Mouse (Mus musculus): Measurements from ENCODE around the gene Sez6l2.

Sez6l2 gene

GRCm38 (mm10) chr7:126961095-126961494, 10.7 kb downstream of the Sez6l2 start:
- DNase-seq (ENCODE audit: low read depth): no peak

GRCm38 (mm10) chr7:126961965-126962364, 11.6 kb downstream of the Sez6l2 start:
- no peak for DNase-seq (ENCODE audit: low read depth)

- DNase-seq (ENCODE audit: low read depth): no peak
These were observed 13.4 kb downstream of the Sez6l2 start for GRCm38 (mm10) chr7:126963548-126964286.

GRCm38 (mm10) chr7:126965568-126965967, 15.2 kb downstream of the Sez6l2 start:
- DNase-seq (ENCODE audit: low read depth): no peak

GRCm38 (mm10) chr7:126967361-126967760, 17.0 kb downstream of the Sez6l2 start:
- no peak for DNase-seq (ENCODE audit: low read depth)

- no peak for DNase-seq (ENCODE audit: low read depth)
These were observed 25.1 kb downstream of the Sez6l2 start for GRCm38 (mm10) chr7:126975493-126975892.

- no peak for DNase-seq (ENCODE audit: low read depth)
These were observed 25.4 kb downstream of the Sez6l2 start, which contains the start of gene Cdipt for GRCm38 (mm10) chr7:126975893-126975949. Cdipt (plus strand) TSS chr7:126975914.

- peak; percentile 96 for DNase-seq (ENCODE audit: low read depth)
These were observed 25.8 kb downstream of the Sez6l2 start, which contains the start of gene Cdiptos for GRCm38 (mm10) chr7:126975950-126976866. Cdiptos (minus strand) TSS chr7:126976098.

GRCm38 (mm10) chr7:126976878-126977459, 26.6 kb downstream of the Sez6l2 start:
- peak; percentile 28 for DNase-seq (ENCODE audit: low read depth)

- no peak for DNase-seq (ENCODE audit: low read depth)
These were observed 28.5 kb downstream of the Sez6l2 start for GRCm38 (mm10) chr7:126978841-126979240.

GRCm38 (mm10) chr7:126981601-126982000, 31.2 kb downstream of the Sez6l2 start:
- no peak for DNase-seq (ENCODE audit: low read depth)

GRCm38 (mm10) chr7:126982054-126982453, 31.7 kb downstream of the Sez6l2 start:
- DNase-seq (ENCODE audit: low read depth): no peak

- DNase-seq (ENCODE audit: low read depth): no peak
These were observed 32.8 kb downstream of the Sez6l2 start for GRCm38 (mm10) chr7:126983113-126983512.

- DNase-seq (ENCODE audit: low read depth): no peak
These were observed 34.5 kb downstream of the Sez6l2 start for GRCm38 (mm10) chr7:126984667-126985444.

GRCm38 (mm10) chr7:126986319-126986718, 36.0 kb downstream of the Sez6l2 start:
- DNase-seq (ENCODE audit: low read depth): no peak

GRCm38 (mm10) chr7:126988816-126989215, 38.5 kb downstream of the Sez6l2 start:
- DNase-seq (ENCODE audit: low read depth): no peak

GRCm38 (mm10) chr7:126996449-126996848, 46.1 kb downstream of the Sez6l2 start:
- DNase-seq (ENCODE audit: low read depth): no peak

- DNase-seq (ENCODE audit: low read depth): no peak
These were observed 49.2 kb downstream of the Sez6l2 start for GRCm38 (mm10) chr7:126999568-126999967.

- no peak for DNase-seq (ENCODE audit: low read depth)
These were observed 53.3 kb downstream of the Sez6l2 start for GRCm38 (mm10) chr7:127003620-127004019.

- no peak for DNase-seq (ENCODE audit: low read depth)
These were observed 53.9 kb downstream of the Sez6l2 start for GRCm38 (mm10) chr7:127004122-127004875.

GRCm38 (mm10) chr7:127007313-127008024, 57.1 kb downstream of the Sez6l2 start:
- DNase-seq (ENCODE audit: low read depth): no peak
